8 mouse cellular contexts compared by ENCODE assay signal in the genomic region with DNA sequence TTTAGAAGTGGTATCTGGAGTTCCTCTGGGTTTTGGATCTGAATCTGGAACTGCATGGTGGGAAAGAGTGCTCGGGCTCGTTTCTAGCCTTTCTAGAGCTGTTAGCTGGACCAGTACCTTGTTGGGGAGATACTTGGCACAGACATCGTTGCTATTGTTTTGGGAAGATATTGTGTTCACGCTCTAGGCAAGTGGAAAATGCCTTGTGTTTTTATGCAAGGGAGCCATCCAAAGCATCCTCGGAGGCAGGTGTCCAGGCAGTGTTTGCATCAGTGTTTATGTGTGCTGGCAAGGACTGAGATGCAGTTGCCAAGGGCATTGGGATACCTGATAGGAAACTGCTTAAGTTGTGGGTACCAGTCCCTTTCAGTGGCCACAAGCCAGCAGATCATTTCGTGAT. TPM values are rescaled to one million over a fixed set of nuclear protein-coding genes. Genes with fewer than 3 reads are reported as not detected.
DNase-seq lines count a peak whose midpoint lies in the region; ATAC-seq lines count a peak whose summit lies in the region.

No protein-coding gene starts in this region.

- peaks cover 21% of the 10 kb centered on the region for H3K4me1 ChIP-seq in heart, embryonic 16.5 days (ENCODE audit: control insufficient read depth, insufficient read depth, low read length)
- peaks cover 36% of the 10 kb centered on the region for H3K4me1 ChIP-seq in hindbrain, embryonic 15.5 days (replicated peaks)
- peaks cover 21% of the 10 kb centered on the region for H3K4me1 ChIP-seq in midbrain, embryonic 16.5 days (ENCODE audit: control insufficient read depth, insufficient read depth, low read length)

- H3K4me2 ChIP-seq in heart, embryonic 16.5 days (ENCODE audit: low read depth, low read length) = peak overlapping the region; percentile 74
- H3K4me2 ChIP-seq in hindbrain, embryonic 15.5 days = peak overlapping the region; percentile 77
- H3K4me2 ChIP-seq in midbrain, embryonic 16.5 days (ENCODE audit: low read length) = peak overlapping the region; percentile 78

- no peak for DNase-seq in heart, postnatal 4 days
- peak; percentile 35 to 40 for DNase-seq in cerebellum, postnatal 10 days
- DNase-seq in natural killer cell, adult 2 months (ENCODE audit: low spot score in 2 of 2) = no peak
- no peak for DNase-seq in testis, postnatal 10 days (ENCODE audit: low spot score)
- DNase-seq in kidney, adult 11 months = no peak

- H3K9ac ChIP-seq in heart, embryonic 16.5 days (ENCODE audit: low read length) = no peak overlapping the region
- H3K9ac ChIP-seq in hindbrain, embryonic 15.5 days = peak overlapping the region; percentile 85
- peak overlapping the region; percentile 90 for H3K9ac ChIP-seq in midbrain, embryonic 16.5 days (ENCODE audit: low read depth, low read length)

- H3K4me3 ChIP-seq in heart, embryonic 16.5 days (ENCODE audit: low read length) = peak overlapping the region; percentile 58
- peak overlapping the region; percentile 82 for H3K4me3 ChIP-seq in hindbrain, embryonic 15.5 days
- H3K4me3 ChIP-seq in midbrain, embryonic 16.5 days (ENCODE audit: low read depth, low read length) = peak overlapping the region; percentile 88

- no peak overlapping the region for H3K27ac ChIP-seq in heart, embryonic 16.5 days (ENCODE audit: low read length)
- peak overlapping the region; percentile 12 for H3K27ac ChIP-seq in hindbrain, embryonic 15.5 days (replicated peaks)
- H3K27ac ChIP-seq in midbrain, embryonic 16.5 days (ENCODE audit: low read length) = no peak overlapping the region

- WGBS in heart, embryonic 16.5 days = 36% methylated on average over 6 of the region's 6 CpGs
- 13% methylated on average over 6 of the region's 6 CpGs for WGBS in hindbrain, embryonic 15.5 days
- 12% methylated on average over 6 of the region's 6 CpGs for WGBS in midbrain, embryonic 16.5 days

- H3K27me3 ChIP-seq in heart, embryonic 16.5 days (ENCODE audit: control insufficient read depth, insufficient read depth, low read length) = 0 out of 2 replicates have a peak, but pooled peaks cover 2% of the 10 kb centered on the region
- no peaks in the 10 kb centered on the region for H3K27me3 ChIP-seq in hindbrain, embryonic 15.5 days
- H3K27me3 ChIP-seq in midbrain, embryonic 16.5 days (ENCODE audit: control insufficient read depth, insufficient read depth, low read depth, low read length) = no peaks in the 10 kb centered on the region

- no peaks in the 10 kb centered on the region for H3K36me3 ChIP-seq in heart, embryonic 16.5 days (ENCODE audit: control insufficient read depth, insufficient read depth)
- no peaks in the 10 kb centered on the region for H3K36me3 ChIP-seq in hindbrain, embryonic 15.5 days
- no peaks in the 10 kb centered on the region for H3K36me3 ChIP-seq in midbrain, embryonic 16.5 days (ENCODE audit: control insufficient read depth, insufficient read depth, low read length)

- no peaks in the 10 kb centered on the region for H3K9me3 ChIP-seq in heart, embryonic 16.5 days (replicated peaks; ENCODE audit: control insufficient read depth, low read length)
- H3K9me3 ChIP-seq in hindbrain, embryonic 15.5 days = no peaks in the 10 kb centered on the region
- no peaks in the 10 kb centered on the region for H3K9me3 ChIP-seq in midbrain, embryonic 16.5 days (replicated peaks; ENCODE audit: control insufficient read depth, low read length, poor library complexity, severe bottlenecking)

- no peak for ATAC-seq in heart, embryonic 16.5 days (replicated peaks; ENCODE audit: extremely low read depth, insufficient read depth, low FRiP score)
- ATAC-seq in hindbrain, embryonic 15.5 days (ENCODE audit: low FRiP score, low read depth) = no peak
- no peak for ATAC-seq in midbrain, embryonic 16.5 days

RNA-seq across cellular contexts. Expression of gene Rnf182, which starts 1.0 kb away (rescaled TPM):
- 1.7 and 2.3 TPM in 2 replicates for polyA plus RNA-seq in heart, embryonic 16.5 days (2015; fragmentation: Nextera tagmentation; extraction: Ambion mirVana)
- total RNA-seq in heart, postnatal 4 days (2021) = under 1 TPM; 0.36 to 0.50 TPM
- polyA plus RNA-seq in hindbrain, embryonic 15.5 days (2015; fragmentation: Nextera tagmentation; extraction: Ambion mirVana) = 30.4 and 37.3 TPM in 2 replicates
- polyA plus RNA-seq in midbrain, embryonic 16.5 days (2015; fragmentation: Nextera tagmentation; extraction: Ambion mirVana) = 32.7 and 38.9 TPM in 2 replicates

RNA-seq across cellular contexts. Expression of gene Mcur1, which starts 56.6 kb away (rescaled TPM):
- 14.7 and 16.9 TPM in 2 replicates for polyA plus RNA-seq in heart, embryonic 16.5 days (2015; fragmentation: Nextera tagmentation; extraction: Ambion mirVana)
- 10 to 100 TPM; 34.6 to 36.9 TPM for total RNA-seq in heart, postnatal 4 days (2021)
- 8.1 and 8.2 TPM in 2 replicates for polyA plus RNA-seq in hindbrain, embryonic 15.5 days (2015; fragmentation: Nextera tagmentation; extraction: Ambion mirVana)
- 5.6 and 6.2 TPM in 2 replicates for polyA plus RNA-seq in midbrain, embryonic 16.5 days (2015; fragmentation: Nextera tagmentation; extraction: Ambion mirVana)

Comparison
In these comparisons a context has a peak if more than half of its experiments do, and no peak if none do; other contexts are left out.
1. DNase-seq: peak in cerebellum, postnatal 10 days (2 of 2); none in heart, postnatal 4 days (single experiment), natural killer cell, adult 2 months (0 of 2), testis, postnatal 10 days (single experiment) and kidney, adult 11 months (single experiment).
2. Peak in every context shown above with its lines, with median percentiles within 50 percentile points of each other: H3K4me2 ChIP-seq and H3K4me3 ChIP-seq.